Mouse (Mus musculus): ENCODE measurements around the gene 1600002K03Rik.

Gene 1600002K03Rik

GRCm38 (mm10) chr10:80172527-80173292, at the start of gene 1600002K03Rik:
Gene 1600002K03Rik (plus strand): TSS chr10:80172944.
- DNase-seq, result peak; percentile 91

DNA sequence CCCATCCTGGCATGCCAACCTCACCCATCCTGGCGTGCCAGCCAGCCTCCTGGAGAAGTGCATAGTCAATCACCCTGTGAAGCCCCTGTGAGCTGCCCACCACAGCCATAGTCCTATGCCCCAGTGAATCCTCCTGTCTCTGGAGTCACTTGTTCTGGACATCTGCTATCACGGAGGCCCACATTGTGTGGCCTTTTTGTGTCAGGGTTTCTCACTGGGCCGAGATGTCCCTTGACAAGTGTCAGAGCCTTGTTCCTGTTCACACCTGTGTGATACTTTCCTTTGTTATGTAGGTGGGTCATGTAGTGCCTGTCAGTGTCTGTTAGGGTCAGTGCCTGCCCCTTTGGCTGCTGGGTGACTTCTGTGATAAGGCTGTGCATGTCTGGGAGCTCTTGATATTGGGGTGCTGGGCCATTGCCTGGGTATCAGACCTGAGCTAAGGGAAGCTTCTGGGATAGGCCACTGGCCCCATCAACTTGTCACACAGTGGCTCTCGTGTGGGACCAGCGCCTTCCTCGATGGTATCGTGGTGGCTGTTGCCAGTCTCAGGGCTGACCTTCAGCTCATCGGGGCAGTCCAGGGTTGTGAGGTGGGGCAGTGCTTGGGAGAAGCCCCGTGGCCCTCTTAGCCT, 48.7 kb upstream of the 1600002K03Rik start:
- DNase-seq, result no peak

GRCm38 (mm10) chr10:80127920-80128319, 44.8 kb upstream of the 1600002K03Rik start:
- DNase-seq, result no peak

DNA sequence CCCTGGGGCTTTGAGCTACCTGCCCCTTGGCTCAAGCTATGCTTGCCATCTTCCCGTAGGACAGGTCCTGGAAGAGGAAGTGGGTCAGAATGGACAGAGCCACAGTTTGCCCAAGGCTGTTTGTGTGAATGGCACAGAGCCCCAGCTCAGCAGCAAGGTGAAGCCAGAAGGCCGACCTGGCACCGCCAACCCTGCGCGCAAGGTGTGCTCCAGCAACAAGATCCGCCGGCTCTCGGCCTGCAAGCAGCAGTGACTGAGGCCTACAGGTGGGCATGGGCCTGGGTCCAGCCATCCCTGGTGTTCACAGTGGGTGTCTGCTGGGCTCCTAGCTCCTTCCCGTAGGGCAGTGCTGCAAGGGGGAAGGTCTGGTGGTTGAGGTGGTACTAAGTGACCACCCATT, 42.9 kb upstream of the 1600002K03Rik start:
- DNase-seq, result no peak

- peak; percentile 81 for DNase-seq
Observed at GRCm38 (mm10) chr10:80130403-80131031, 42.2 kb upstream of the 1600002K03Rik start.

- no peak for DNase-seq
Observed at GRCm38 (mm10) chr10:80131316-80131951, 41.3 kb upstream of the 1600002K03Rik start.

GRCm38 (mm10) chr10:80131952-80132350, 40.8 kb upstream of the 1600002K03Rik start:
- DNase-seq, result no peak

DNA sequence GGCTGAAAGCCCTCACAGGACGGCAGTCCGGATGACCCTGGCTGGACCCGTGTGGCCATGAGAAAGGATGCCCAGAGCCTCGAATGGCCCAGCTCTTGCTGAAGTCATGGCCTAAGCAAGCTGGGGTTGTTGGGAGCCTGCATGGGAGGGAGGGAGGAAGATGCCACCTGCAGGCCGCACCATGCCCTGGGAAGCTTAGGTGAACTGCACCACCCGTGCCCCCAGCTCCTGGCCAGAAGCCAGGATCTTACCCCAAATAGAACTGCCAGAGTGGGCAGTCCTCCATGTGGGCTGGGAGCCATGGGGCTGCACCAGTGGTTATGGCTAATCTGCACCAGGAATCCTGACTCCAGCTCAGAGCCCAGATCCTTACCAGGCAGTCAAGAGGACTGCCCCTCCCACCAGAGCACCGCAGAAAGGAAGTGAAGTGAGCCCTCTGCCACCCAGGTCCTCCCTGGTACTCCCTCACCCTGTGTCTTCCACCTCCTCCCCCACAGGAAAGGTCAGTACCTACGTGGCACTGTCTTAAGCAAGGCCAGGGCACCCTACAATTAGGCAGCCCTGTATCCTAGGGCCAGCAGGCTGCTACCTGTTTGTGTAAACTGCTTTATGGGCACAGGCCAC, 39.4 kb upstream of the 1600002K03Rik start:
- DNase-seq, result no peak

GRCm38 (mm10) chr10:80134421-80134820, 38.3 kb upstream of the 1600002K03Rik start:
- DNase-seq, result peak; percentile 55

DNA sequence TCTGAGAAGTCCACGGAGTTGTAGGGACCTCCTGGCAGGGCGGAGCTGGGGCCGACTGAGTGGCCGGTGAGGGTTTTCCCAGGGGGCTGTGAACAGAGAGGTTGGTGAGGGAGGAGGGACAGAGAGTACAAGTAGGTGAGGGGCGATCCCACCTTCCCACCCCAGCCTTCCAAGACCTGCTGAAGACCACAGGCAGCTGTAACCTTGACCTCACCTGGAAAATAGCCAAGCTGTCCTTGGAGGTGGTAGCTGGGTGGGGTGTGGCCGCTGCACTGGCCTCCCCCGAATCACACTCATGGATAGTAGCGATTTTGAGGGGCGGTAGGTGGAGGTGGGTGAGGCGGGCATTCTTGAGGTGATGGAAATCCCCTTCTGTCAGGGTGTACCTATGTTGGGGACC, 37.6 kb upstream of the 1600002K03Rik start:
- no peak for DNase-seq

GRCm38 (mm10) chr10:80135641-80136040, 37.1 kb upstream of the 1600002K03Rik start:
- DNase-seq, result no peak

- DNase-seq, result no peak
Observed at GRCm38 (mm10) chr10:80136179-80136951, 36.4 kb upstream of the 1600002K03Rik start.

DNA sequence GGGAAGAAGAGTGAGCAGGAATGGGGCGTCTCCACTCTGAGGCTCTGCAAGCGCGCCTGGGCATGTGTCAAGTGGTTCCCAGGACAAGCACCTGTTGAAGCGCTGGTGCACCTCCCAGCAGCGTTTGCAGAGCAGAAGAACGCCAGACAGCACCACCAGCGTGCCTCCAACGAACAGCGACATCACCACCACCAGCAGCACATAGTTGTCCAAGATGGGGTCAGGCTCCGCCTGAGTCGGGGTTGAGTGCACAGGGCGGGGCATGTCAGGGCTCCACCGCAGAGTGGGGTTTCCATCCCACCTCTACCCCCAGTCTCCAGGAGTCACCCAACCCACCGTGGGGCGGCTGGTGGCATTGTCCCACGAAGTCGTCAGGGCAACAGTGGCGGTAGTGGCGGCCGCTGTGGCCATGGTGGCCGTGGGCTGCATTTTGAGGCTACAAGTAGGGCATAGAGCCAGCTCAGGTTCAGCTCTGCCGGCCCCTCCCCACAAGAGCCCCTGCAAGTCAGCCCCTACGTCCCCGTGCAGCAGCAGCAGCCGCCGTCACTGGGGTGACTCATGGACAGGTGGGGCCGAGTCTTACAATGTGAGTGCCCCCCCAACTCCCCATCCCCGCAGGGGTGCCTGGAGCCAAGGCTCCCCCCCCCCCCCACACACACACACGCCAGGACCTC, 35.7 kb upstream of the 1600002K03Rik start:
- DNase-seq, result no peak

- DNase-seq, result no peak
Observed at GRCm38 (mm10) chr10:80137626-80138552, 34.9 kb upstream of the 1600002K03Rik start.

DNA sequence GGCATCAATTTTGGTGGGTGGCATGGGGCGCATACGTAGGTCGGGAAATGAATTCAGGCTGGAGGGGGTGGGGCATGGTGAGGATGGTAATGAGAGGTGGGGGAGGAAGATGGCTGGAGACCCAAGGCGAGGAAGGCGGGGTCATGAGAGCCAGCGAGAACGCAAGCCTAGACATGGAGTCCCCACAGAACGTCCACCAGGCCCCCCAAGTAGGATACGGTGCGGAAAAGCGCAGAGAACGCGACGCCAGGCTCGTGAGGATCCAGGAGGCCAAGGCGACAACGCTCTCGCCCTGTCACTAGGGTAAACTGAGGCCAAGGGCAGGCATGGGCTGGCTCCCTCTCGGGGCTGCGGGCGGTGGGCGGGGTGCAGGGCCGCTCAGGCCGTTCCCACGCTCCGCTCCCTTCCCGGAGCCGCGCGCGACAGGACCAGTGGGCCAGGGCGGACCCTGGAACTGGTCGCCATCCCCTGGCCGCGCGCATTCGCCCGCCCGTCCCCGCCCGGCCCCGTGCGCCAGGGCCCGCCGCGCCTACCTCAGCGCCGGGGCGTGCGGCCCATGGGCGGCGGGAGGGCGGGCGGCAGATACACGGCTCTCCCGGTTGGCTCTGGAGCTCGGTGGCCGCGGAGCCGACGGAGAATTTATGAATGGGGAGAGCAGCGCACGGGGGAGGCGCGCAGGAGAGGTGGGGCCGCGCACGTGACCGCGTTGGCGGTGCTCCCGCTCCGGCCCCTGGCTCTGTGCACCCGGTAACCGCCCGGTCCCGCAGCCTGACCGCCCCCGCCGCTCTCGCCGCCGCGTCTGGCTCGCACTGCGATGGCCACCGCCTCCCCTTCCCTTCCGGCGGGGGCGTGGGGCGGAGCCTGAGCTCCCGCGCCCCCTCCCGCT, 33.9 kb upstream of the 1600002K03Rik start, which contains the start of gene Atp5d:
Gene Atp5d, plus strand, starts transcription at position 80 of the 886 bp plus-strand sequence.
- peak; percentile 61 for DNase-seq

- no peak for DNase-seq
Observed at GRCm38 (mm10) chr10:80139439-80139775, 33.3 kb upstream of the 1600002K03Rik start.

GRCm38 (mm10) chr10:80139975-80140665, 32.6 kb upstream of the 1600002K03Rik start:
- DNase-seq, result no peak

- no peak for DNase-seq
Observed at GRCm38 (mm10) chr10:80140666-80141035, 32.1 kb upstream of the 1600002K03Rik start, which contains the start of gene Cbarp. Gene Cbarp (minus strand): TSS chr10:80140835.

- peak; percentile 97 for DNase-seq
Observed at GRCm38 (mm10) chr10:80141243-80141642, 31.5 kb upstream of the 1600002K03Rik start.
